Mouse (Mus musculus): ENCODE data around the gene Ehd4. TPM values are rescaled to one million over a fixed set of nuclear protein-coding genes. Genes with fewer than 3 reads are reported as not detected.
A peak's percentile ranks its signal among the peaks of the same experiment; 100 is the strongest.

The Ehd4 gene
- polyA plus RNA-seq (2016; fragmentation: Nextera tagmentation; extraction: Ambion mirVana): 27.2 and 28.7 TPM in 2 replicates

DNA sequence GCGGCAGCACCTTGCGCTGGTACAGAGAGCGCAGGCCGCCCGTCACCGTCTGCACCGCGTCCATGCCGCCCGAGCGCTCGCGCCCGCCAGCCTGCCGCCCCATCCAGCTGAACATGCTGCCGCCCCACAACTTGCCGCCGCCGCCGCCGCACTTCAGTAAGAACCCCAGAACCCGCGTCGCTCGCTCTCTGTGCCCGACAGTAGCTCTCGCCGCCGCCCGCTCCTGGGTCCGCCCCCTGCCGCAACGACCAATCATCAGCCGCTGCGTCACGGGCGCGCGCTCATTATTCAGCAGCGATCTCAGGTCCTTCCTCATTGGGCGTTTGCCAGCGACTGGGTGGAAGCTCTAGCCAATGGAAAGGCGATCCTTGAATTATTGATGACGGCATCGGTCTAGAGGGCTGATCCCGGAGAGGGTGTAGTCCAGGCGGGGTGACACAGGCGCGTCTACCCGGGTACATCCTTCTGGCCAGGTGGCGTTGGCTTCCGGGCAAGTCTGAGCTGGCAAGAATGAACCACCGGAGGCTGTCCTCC lies at the start of gene Ehd4:
Gene Ehd4 (minus strand): TSS at position 246 of the 534 bp plus-strand sequence.
- Histone ChIP-seq H3K27ac (peak within 1 kb of the TSS; percentile 89), H3K9me3 (replicated peaks) (no peaks in the 10 kb centered on the region), H3K4me3 (peak within 1 kb of the TSS; percentile 78), H3K4me1 (peaks cover 26% of the 10 kb centered on the region), H3K36me3 (peaks cover 6% of the 10 kb centered on the region), H3K27me3 (replicated peaks) (no peaks in the 10 kb centered on the region), H3K9ac (peak within 1 kb of the TSS; percentile 81), H3K4me2 (peak within 1 kb of the TSS; percentile 84)
- under 1% methylated on average over 53 of the region's 53 CpGs for WGBS (ENCODE audit: insufficient replicate concordance)
- peak; percentile 100 for ATAC-seq

- 48% methylated on average over 3 of the region's 3 CpGs for WGBS (ENCODE audit: insufficient replicate concordance)
- ATAC-seq: no peak
- Histone ChIP-seq H3K27ac (no peak overlapping the region), H3K36me3 (no peaks in the 10 kb centered on the region), H3K9ac (no peak overlapping the region), H3K4me1 (no peaks in the 10 kb centered on the region), H3K27me3 (replicated peaks) (peaks cover 11% of the 10 kb centered on the region; the same call in 1 of the 2 replicates), H3K4me3 (no peak overlapping the region), H3K9me3 (replicated peaks) (no peaks in the 10 kb centered on the region), H3K4me2 (no peak overlapping the region)
These were observed 49.3 kb upstream of the Ehd4 start for GRCm38 (mm10) chr2:120203742-120204141.

DNA sequence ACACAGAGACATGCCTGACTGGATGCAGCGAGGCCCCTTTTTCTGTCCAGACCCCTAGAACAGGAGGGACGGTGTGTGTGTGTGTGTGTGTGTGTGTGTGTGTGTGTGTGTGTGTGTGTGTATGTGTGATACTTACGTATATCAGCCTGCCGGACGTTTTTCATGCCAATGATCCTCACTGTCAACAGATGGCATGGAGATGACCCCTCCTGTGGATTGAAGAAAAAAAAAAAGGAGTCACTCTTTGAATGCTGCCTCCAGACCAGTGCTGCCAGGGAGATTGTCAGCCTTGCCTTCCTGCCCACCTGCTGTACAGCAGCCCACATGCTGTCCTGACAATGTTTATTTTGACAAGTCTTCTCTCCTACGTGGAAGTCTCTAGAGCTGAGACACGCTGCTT lies 45.7 kb upstream of the Ehd4 start:
- Histone ChIP-seq H3K36me3 (no peaks in the 10 kb centered on the region), H3K27me3 (replicated peaks) (no peaks in the 10 kb centered on the region), H3K9ac (no peak overlapping the region), H3K9me3 (replicated peaks) (no peaks in the 10 kb centered on the region), H3K4me2 (no peak overlapping the region), H3K4me3 (no peak overlapping the region), H3K4me1 (no peaks in the 10 kb centered on the region), H3K27ac (no peak overlapping the region)
- WGBS (ENCODE audit: insufficient replicate concordance): 48% methylated on average over 6 of the region's 7 CpGs
- no peak for ATAC-seq

DNA sequence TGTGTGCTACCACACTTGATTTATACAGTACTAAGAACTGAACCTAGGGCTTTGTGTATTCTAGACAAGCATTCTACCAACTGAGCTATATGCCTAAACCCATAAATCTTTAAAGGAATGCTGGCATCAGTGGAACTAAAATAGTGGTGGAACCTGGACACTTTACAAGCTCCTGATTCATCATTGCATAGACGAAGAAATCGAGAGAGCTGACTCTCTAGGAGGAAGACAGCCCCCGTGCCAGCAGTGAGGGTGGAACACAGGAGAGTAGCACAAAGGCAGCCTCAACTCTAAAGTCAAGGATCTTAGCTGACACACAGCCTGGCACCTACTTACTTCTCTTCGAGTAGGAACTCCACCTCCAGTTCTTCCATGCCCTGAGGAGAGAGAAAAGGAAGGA lies 33.8 kb upstream of the Ehd4 start:
- ATAC-seq: no peak
- H3K27ac ChIP-seq: no peak overlapping the region
- 78% methylated on average over 4 of the region's 4 CpGs for WGBS (ENCODE audit: insufficient replicate concordance)
- H3K27me3 ChIP-seq (replicated peaks): 0 out of 2 replicates have a peak, but pooled peaks cover 3% of the 10 kb centered on the region
- H3K4me2 ChIP-seq: no peak overlapping the region
- no peaks in the 10 kb centered on the region for H3K4me1 ChIP-seq
- no peaks in the 10 kb centered on the region for H3K9me3 ChIP-seq (replicated peaks)
- H3K4me3 ChIP-seq: no peak overlapping the region
- H3K9ac ChIP-seq: no peak overlapping the region
- H3K36me3 ChIP-seq: no peaks in the 10 kb centered on the region

GRCm38 (mm10) chr2:120187583-120187982 lies 33.2 kb upstream of the Ehd4 start:
- Histone ChIP-seq H3K27ac (no peak overlapping the region), H3K4me1 (no peaks in the 10 kb centered on the region), H3K4me3 (no peak overlapping the region), H3K36me3 (no peaks in the 10 kb centered on the region), H3K27me3 (replicated peaks) (0 out of 2 replicates have a peak, but pooled peaks cover 3% of the 10 kb centered on the region), H3K9ac (no peak overlapping the region), H3K4me2 (no peak overlapping the region), H3K9me3 (replicated peaks) (no peaks in the 10 kb centered on the region)
- ATAC-seq: no peak
- 71% methylated on average over 1 of the region's 1 CpGs for WGBS (ENCODE audit: insufficient replicate concordance)

DNA sequence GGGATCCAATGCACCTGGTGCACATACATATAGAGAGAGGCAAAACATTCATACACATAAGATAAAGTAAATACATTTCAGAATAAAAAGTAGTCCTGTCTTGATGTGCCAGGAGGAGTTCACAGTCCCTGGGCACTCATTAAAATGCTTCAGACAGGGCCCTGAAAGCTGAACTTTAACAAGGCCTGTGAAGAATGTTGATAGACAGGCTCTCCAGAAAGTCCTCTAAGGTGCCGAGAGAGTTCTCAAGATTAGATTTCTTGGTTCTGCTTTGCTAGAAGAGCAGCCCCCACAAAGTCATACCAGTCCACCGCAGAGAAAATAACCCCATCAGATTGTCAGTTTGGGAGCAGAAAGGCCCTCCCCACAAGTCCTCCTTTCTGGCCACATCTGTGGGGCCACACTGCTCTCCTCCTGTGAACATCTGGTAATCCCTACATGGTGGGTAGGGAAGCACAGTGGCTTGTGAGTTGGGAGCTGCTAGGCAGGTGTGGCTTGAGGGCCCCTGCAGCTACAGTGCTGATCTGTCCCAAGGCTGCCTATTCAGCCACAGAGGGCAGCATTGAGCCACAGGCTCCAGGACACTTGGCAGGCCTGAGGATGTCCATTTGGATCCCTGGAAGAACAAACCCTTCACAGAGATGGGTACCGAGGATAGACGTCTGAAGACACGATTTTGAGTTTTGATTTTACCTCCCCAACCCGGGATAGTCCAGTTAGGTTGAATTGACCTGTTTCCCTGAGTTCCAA lies 31.3 kb upstream of the Ehd4 start:
- WGBS (ENCODE audit: insufficient replicate concordance): 65% methylated on average over 6 of the region's 6 CpGs
- H3K27ac ChIP-seq: no peak overlapping the region
- no peak overlapping the region for H3K4me3 ChIP-seq
- no peaks in the 10 kb centered on the region for H3K9me3 ChIP-seq (replicated peaks)
- 0 out of 2 replicates have a peak, but pooled peaks cover 3% of the 10 kb centered on the region for H3K27me3 ChIP-seq (replicated peaks)
- no peak overlapping the region for H3K4me2 ChIP-seq
- H3K36me3 ChIP-seq: no peaks in the 10 kb centered on the region
- no peak for ATAC-seq
- no peak overlapping the region for H3K9ac ChIP-seq
- no peaks in the 10 kb centered on the region for H3K4me1 ChIP-seq

- Histone ChIP-seq H3K4me2 (no peak overlapping the region), H3K4me3 (no peak overlapping the region), H3K9ac (no peak overlapping the region), H3K36me3 (no peaks in the 10 kb centered on the region), H3K27ac (no peak overlapping the region), H3K4me1 (no peaks in the 10 kb centered on the region), H3K9me3 (replicated peaks) (no peaks in the 10 kb centered on the region), H3K27me3 (replicated peaks) (0 out of 2 replicates have a peak, but pooled peaks cover 3% of the 10 kb centered on the region)
- ATAC-seq: no peak
These were observed 24.5 kb upstream of the Ehd4 start for GRCm38 (mm10) chr2:120178936-120179335.

GRCm38 (mm10) chr2:120173718-120174117 lies 19.3 kb upstream of the Ehd4 start:
- peaks cover 10% of the 10 kb centered on the region for H3K4me1 ChIP-seq
- peaks cover 3% of the 10 kb centered on the region; the same call in 1 of the 2 replicates for H3K27me3 ChIP-seq (replicated peaks)
- ATAC-seq: no peak
- no peaks in the 10 kb centered on the region for H3K9me3 ChIP-seq (replicated peaks)
- 21% methylated on average over 10 of the region's 10 CpGs for WGBS (ENCODE audit: insufficient replicate concordance)
- no peak overlapping the region for H3K4me2 ChIP-seq
- no peaks in the 10 kb centered on the region for H3K36me3 ChIP-seq
- no peak overlapping the region for H3K4me3 ChIP-seq
- H3K27ac ChIP-seq: no peak overlapping the region
- no peak overlapping the region for H3K9ac ChIP-seq

DNA sequence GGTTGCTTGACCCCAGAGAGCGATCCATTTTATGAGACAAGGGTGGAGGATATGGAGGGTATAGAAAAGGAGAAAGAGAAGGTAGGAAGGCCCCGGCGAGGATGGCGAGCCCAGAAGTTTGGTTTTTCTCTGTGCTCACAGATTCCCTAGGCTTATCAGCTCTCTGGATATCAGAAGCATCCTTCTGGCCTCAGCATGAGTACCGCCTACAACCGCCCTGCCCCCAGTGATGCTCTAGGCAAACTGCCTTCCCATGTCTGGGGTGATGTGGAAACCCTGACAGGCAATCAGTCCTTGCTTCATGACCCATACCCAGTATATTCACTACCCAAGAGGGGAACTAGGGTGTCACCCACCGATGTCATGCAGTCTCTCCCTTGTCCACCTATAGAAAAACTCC lies 17.0 kb upstream of the Ehd4 start:
- peak; percentile 44; the same call in 1 of the 2 replicates for ATAC-seq
- 46% methylated on average over 7 of the region's 7 CpGs for WGBS (ENCODE audit: insufficient replicate concordance)
- H3K4me1 ChIP-seq: peaks cover 10% of the 10 kb centered on the region
- no peaks in the 10 kb centered on the region for H3K9me3 ChIP-seq (replicated peaks)
- H3K27ac ChIP-seq: no peak overlapping the region
- H3K9ac ChIP-seq: no peak overlapping the region
- peaks cover 3% of the 10 kb centered on the region; the same call in 1 of the 2 replicates for H3K27me3 ChIP-seq (replicated peaks)
- H3K4me2 ChIP-seq: no peak overlapping the region
- H3K4me3 ChIP-seq: no peak overlapping the region
- no peaks in the 10 kb centered on the region for H3K36me3 ChIP-seq

DNA sequence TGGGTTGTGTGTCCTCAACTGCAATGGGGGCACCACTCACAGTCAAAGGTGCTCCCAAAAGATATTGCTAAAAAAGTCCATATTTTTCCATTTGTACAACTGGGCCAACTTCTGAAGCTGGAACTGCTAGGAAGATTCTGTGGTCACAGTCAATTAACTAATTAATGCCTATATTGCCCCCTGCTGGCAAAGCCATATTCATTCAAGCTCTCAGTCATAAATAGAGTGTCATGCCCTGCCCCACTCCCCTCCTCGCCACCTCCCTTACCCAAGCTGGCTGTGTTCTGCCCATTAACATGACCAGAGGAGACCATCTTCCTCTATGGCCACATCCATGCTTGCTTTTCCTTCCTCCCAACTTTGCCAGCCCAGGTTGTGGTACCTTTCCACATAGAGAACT lies 16.3 kb upstream of the Ehd4 start:
- Histone ChIP-seq H3K36me3 (no peaks in the 10 kb centered on the region), H3K4me1 (peaks cover 10% of the 10 kb centered on the region), H3K27ac (no peak overlapping the region), H3K9me3 (replicated peaks) (no peaks in the 10 kb centered on the region), H3K27me3 (replicated peaks) (peaks cover 3% of the 10 kb centered on the region; the same call in 1 of the 2 replicates), H3K9ac (no peak overlapping the region), H3K4me3 (no peak overlapping the region), H3K4me2 (no peak overlapping the region)
- WGBS (ENCODE audit: insufficient replicate concordance): 23% methylated on average over 1 of the region's 1 CpGs
- no peak for ATAC-seq

DNA sequence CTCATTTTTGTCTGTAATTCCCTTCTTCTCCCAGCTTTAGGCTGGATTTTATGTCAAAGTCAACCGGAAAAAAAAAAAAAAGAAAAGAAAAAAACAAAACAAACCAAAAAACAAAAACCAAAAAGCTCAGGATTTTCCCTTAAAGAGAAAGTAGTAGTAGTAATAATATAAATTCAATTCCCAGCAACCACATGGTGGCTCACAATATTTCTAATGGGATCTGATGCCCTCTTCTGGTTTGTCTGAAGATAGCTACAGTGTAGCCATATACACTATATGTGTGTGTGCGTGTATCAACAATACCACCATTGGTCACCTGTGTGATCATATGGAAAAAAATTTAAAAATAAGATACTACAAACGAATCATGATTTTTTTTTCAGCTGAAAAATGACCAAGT lies 15.0 kb upstream of the Ehd4 start:
- 66% methylated on average over 3 of the region's 3 CpGs for WGBS (ENCODE audit: insufficient replicate concordance)
- no peak for ATAC-seq

DNA sequence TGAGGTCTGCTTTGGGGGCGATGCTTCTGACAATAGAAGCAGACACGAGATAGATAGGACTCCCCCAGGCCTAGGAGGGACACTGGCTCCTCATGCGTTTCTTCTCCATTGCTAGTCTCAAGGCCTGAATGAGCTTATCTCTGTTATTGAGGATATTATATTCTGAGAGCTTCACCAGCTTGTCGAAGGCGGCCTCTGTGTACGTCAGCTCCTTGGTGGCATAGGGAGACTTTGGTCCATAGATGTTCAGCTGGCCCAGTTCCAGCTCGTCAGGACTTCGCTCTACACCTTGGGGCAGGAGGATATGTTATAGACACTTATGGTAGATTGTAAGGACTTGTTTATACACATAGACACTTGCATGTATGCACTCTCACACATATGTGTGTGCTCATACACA lies 13.4 kb upstream of the Ehd4 start:
- Histone ChIP-seq H3K4me2 (no peak overlapping the region), H3K4me1 (peaks cover 31% of the 10 kb centered on the region), H3K9me3 (replicated peaks) (no peaks in the 10 kb centered on the region), H3K27me3 (replicated peaks) (no peaks in the 10 kb centered on the region), H3K9ac (no peak overlapping the region), H3K27ac (no peak overlapping the region), H3K36me3 (no peaks in the 10 kb centered on the region), H3K4me3 (no peak overlapping the region)
- ATAC-seq: no peak
- WGBS (ENCODE audit: insufficient replicate concordance): 78% methylated on average over 8 of the region's 8 CpGs

More for the DNA sequence above, 15.0 kb upstream of the Ehd4 start:
- H3K36me3 ChIP-seq: no peaks in the 10 kb centered on the region
- H3K27ac ChIP-seq: no peak overlapping the region
- peaks cover 17% of the 10 kb centered on the region for H3K4me1 ChIP-seq
- H3K4me2 ChIP-seq: no peak overlapping the region
- H3K9me3 ChIP-seq (replicated peaks): no peaks in the 10 kb centered on the region
- H3K27me3 ChIP-seq (replicated peaks): no peaks in the 10 kb centered on the region; the same call in 1 of the 2 replicates
- H3K9ac ChIP-seq: no peak overlapping the region
- no peak overlapping the region for H3K4me3 ChIP-seq

Measured in liver, embryonic 12.5 days (tissue).